Mouse (Mus musculus) cerebellum, adult (tissue): ENCODE measurements around the gene Olfr1201.

Experiments used
- ATAC-seq: cut with Nextera tagmentation; 2 replicates; pipeline ENCODE4 v1.9.2; 2017; ENCODE audit warnings: mild to moderate bottlenecking, moderate library complexity, mixed read lengths; ENCODE audit not compliant: insufficient number of reproducible peaks, low FRiP score, low TSS enrichment

The Olfr1201 gene

GRCm38 (mm10) chr2:88792736-88793135, at the start of gene Olfr1201:
Gene Olfr1201, plus strand, starts transcription at chr2:88793036.
- no peak for ATAC-seq

- ATAC-seq = no peak
Measured at GRCm38 (mm10) chr2:88743379-88743778, 49.5 kb upstream of the Olfr1201 start.

- no peak for ATAC-seq
Measured at GRCm38 (mm10) chr2:88751270-88751669, 41.6 kb upstream of the Olfr1201 start, which contains the start of gene Olfr1198. Gene Olfr1198, minus strand, starts transcription at chr2:88751370.

- no peak for ATAC-seq
Measured at GRCm38 (mm10) chr2:88760369-88760768, 32.5 kb upstream of the Olfr1201 start, which contains the start of gene Olfr1199. Gene Olfr1199, minus strand, starts transcription at chr2:88760469.

GRCm38 (mm10) chr2:88770388-88770787, 22.4 kb upstream of the Olfr1201 start, which contains the start of gene Olfr1200:
Gene Olfr1200, minus strand, starts transcription at chr2:88770488.
- no peak for ATAC-seq

GRCm38 (mm10) chr2:88814196-88814595, 21.4 kb downstream of the Olfr1201 start, which contains the start of gene Olfr1202:
Gene Olfr1202, plus strand, starts transcription at chr2:88814496.
- no peak for ATAC-seq

GRCm38 (mm10) chr2:88829437-88829836, 36.6 kb downstream of the Olfr1201 start, which contains the start of gene Olfr1205:
Gene Olfr1205, plus strand, starts transcription at chr2:88829737.
- no peak for ATAC-seq

- ATAC-seq = no peak
Measured at GRCm38 (mm10) chr2:88838477-88838876, 45.6 kb downstream of the Olfr1201 start.
